Mouse (Mus musculus): Measurements from ENCODE around the gene Utp20.
"Not testable (repeated sequence)": the region's sequence is repeated elsewhere in the genome, so short reads cannot be mapped to it uniquely, and the experiment has no call there.

Gene Utp20

GRCm38 (mm10) chr10:88783135-88783534, 43.5 kb downstream of the Utp20 start:
- not testable (repeated sequence) for DNase-seq

DNA sequence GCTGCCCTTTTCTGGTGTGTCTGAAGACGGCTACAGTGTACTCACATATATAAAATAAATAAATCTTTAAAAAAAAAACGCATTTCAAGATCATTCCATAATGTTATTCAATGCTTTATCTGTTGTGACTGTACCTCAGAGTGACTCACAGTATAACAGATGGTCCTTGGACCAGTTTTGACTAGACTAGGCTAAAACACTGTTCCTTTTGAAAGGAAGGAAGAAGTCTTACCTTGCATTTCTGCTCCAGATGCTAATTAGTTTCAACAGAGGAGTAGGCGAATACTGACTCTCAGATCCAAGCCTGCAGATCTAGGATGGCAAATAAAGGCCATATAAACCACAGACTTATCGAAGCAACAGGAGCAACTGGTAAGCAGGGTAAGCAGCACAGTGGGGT, 45.9 kb downstream of the Utp20 start:
- no peak for DNase-seq

DNA sequence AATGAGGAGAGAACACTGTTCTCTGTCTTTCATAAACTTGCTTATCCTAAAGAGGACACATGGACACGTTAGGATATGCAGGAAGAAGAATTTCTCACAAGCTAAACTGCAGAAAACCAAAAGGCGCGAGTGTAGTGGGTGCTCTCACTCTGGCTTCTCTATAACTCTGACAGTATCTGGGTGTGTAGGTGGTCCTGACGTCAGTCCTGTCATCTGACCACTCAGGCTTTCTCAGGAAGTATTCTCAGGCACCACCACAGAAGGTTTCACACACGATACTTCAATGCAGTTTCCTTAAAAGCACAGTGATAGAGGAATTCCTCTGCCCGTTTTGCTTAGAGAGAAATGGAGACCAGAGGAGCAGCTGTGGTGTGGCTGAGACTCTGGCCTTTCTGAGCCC, 50.4 kb downstream of the Utp20 start:
- no peak for DNase-seq

GRCm38 (mm10) chr10:88772965-88773364, 53.6 kb downstream of the Utp20 start:
- DNase-seq: not testable (repeated sequence)

- no peak for DNase-seq
These were observed 56.9 kb downstream of the Utp20 start for GRCm38 (mm10) chr10:88769676-88770075.

DNA sequence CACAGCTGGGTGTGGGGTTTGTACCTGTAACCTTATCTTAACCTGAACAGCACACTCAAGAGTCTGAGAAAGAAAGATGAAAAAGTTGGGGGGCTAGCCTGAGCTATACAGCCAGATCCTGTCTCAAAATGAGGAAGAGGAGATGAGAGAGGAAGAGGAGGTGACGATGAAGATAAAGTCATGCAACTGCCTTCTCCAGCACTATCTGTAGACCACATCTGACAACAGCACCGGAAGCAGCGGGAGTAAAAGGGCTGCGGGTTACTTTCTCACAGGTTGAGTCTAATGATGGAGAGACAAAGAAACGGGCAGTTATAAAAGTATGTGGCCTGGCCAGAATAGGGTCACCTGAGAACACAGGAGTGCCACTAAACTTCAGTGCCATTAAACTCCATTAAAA, 57.6 kb downstream of the Utp20 start:
- no peak for DNase-seq

GRCm38 (mm10) chr10:88765431-88766142, 61.0 kb downstream of the Utp20 start:
- peak; percentile 39 to 74 for DNase-seq

- DNase-seq: no peak
These were observed 64.9 kb downstream of the Utp20 start for GRCm38 (mm10) chr10:88761524-88762212.

DNA sequence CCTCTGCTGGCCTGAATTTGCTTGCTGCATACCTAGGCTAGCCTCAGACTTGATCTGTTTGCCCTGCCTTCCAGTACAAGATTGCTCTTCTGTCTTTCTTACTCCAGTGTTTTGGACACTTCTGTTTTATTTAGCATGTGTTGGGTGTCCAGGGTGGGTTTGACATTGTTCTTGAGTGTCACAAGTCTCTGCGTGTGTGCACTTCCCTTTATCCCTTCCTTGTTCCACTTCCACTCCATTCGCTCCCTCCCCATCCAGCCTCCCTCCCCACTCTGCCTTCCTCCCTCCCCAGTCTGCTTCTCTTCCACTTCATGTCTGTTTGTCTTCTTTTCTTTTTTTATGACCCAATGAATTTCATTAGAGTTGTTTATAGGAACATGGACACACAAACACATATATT, 85.2 kb downstream of the Utp20 start:
- DNase-seq: no peak

- DNase-seq: no peak
These were observed 85.8 kb downstream of the Utp20 start for GRCm38 (mm10) chr10:88740781-88741180.

GRCm38 (mm10) chr10:88739818-88740217, 86.8 kb downstream of the Utp20 start:
- no peak for DNase-seq

DNA sequence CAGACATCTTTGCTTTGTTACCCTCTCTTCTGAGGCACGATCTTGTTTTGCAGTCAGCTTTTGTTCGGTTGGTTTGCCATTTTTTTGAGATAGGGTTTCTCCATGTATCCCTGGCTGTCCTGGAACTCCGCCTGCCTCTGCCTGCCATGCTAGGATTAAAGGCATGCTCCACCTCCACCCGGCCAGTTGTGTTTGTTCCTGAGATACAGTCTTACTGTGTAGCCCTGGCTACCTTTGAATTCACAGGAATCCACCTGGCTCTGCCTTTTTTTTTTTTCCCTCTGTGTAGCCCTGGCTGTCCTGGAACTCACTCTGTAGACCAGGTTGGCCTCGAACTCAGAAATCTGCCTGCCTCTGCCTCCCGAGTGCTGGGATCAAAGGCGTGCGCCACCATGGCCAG, 87.5 kb downstream of the Utp20 start:
- DNase-seq: not testable (repeated sequence)

- DNase-seq: no peak
These were observed 94.3 kb downstream of the Utp20 start for GRCm38 (mm10) chr10:88732309-88732622.

DNA sequence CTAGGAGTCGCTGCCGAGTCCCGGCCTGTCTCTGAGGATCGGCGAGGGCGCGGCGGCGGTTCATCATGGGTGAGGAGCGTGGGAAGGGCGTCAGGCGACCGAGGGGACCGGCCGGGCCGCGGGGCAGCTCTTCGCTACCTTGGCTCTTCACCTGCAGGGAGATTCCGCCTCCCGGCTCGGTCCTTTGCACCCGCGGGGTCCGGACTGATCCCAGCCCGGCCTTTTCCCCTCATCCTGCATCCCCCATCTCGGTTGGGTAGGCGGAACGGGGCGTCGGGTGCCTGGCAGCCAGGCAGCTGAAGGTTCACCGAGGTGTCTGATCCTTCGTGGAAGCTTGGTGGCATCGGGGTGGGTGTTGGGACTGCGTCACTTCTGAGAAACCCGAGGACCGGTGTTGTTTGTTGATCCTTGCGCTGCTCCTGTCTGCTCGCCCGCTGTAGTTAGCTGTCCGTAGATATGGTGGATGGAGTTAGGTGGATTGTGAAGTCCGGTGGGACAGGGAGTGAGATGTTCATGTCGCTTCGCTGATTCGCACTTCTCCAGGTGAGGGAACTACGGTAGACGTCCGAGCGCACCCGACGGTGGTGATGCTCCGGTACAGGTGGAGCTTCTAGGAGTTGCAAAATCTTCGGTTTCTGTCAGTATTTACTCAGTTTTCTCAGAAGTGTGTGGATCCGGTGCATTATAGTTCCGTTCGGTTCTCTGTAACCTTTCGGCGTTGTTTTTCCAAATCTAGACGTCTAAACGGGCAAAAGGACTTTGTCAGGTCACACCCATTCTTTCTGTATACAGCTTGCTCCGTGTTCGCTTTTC, 94.9 kb downstream of the Utp20 start:
- no peak for DNase-seq

GRCm38 (mm10) chr10:88730571-88731495, 95.8 kb downstream of the Utp20 start, which contains the start of gene Arl1:
Arl1 (plus strand) TSS chr10:88730858.
- DNase-seq: peak; percentile 93 to 97

GRCm38 (mm10) chr10:88728166-88728565, 98.4 kb downstream of the Utp20 start:
- no peak for DNase-seq

GRCm38 (mm10) chr10:88727128-88727527, 99.5 kb downstream of the Utp20 start:
- DNase-seq: peak; percentile 48 to 77

DNA sequence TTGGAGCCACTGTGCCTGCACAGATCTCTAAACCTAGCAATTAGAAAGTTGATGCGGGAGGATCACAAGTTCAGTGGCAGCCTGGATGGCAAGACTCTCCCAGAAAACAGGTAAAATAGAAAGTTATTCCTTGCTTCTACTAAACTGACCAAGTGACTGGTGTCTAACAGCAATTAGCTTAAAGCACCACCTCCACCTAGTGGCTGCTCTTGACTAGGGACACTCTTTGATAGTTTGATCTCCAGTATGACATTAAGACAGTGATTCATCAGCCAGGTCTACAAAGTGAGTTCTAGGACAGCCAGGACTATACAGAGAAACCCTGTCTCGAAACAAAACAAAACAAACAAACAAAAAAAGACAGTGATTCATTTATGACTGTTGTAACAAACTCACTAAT, 101.3 kb downstream of the Utp20 start:
- DNase-seq: peak in 1 of 2 experiments; percentile 64

DNA sequence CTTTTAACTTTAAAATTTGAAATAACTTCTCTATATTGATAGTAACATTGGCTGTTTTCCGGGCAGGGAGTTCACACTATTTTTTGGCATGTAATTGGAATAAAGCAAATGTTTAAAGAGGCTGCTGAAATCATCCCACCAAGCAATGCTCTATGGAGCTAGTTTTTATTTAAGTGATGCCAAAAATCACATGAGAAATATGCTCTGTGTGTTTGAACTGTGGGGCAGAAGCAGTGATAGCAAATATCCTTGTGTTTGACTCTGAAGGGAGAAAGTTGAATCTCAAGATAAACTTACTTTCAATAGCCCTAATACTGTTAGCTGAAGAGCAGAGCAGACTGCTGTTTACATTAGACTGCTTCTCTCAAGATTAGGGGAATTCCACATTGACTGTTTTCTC, 107.0 kb downstream of the Utp20 start:
- DNase-seq: no peak

DNA sequence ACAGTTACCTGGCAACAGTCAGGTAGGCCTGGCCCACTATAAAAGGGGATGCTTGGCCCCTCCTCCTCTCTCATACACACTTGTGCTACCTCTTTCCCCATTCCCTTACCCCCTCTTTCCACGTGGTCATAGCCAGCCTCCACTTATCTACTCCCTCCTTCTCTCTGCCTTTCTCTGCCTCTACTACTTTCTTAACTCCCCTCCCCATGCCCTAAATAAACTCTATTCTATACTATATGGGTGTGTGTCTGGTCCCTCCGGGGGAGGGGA, 108.9 kb downstream of the Utp20 start:
- no peak for DNase-seq

GRCm38 (mm10) chr10:88716986-88717755, 109.4 kb downstream of the Utp20 start:
- DNase-seq: no peak

DNA sequence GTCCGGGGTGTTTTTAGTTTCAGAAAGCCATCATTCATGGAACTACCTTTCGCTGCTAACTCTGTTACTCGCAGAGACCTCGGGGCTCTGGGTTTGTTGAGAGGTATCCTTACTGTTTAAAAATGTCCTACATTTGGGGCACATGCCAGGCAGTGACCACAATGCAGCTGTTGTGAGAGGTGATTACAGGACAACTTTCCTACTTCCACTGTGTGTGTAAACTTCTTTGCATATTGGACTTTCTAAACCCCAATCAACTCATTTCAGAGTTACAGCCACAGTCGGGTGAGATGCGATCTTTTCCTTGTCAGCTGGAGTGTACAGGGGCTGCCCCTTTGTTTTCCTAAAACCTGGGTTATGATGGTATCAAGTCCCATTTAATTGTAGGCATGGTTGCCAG, 111.0 kb downstream of the Utp20 start:
- DNase-seq: no peak
